Mouse (Mus musculus) brain, embryonic 14.5 days (tissue): ENCODE data around the gene Obscn.

ENCODE experiments used
- CTCF ChIP-seq: fragments of 200-500 bp; IDR thresholded peaks from 2 replicates; pipeline ENCODE4 v1.5.1; 2012; ENCODE audit warnings: inconsistent platforms, mild to moderate bottlenecking, moderate library complexity, borderline replicate concordance; ENCODE audit not compliant: insufficient read depth, insufficient read length; ENCODE audit errors: extremely low read depth
- POLR2A ChIP-seq: fragments of 200-500 bp; IDR thresholded peaks from 2 replicates; pipeline ENCODE4 v1.6.1; 2012; ENCODE audit warnings: mild to moderate bottlenecking, inconsistent platforms, borderline replicate concordance; ENCODE audit not compliant: poor library complexity, insufficient read depth, insufficient read length, severe bottlenecking; ENCODE audit errors: extremely low read depth

DNA sequence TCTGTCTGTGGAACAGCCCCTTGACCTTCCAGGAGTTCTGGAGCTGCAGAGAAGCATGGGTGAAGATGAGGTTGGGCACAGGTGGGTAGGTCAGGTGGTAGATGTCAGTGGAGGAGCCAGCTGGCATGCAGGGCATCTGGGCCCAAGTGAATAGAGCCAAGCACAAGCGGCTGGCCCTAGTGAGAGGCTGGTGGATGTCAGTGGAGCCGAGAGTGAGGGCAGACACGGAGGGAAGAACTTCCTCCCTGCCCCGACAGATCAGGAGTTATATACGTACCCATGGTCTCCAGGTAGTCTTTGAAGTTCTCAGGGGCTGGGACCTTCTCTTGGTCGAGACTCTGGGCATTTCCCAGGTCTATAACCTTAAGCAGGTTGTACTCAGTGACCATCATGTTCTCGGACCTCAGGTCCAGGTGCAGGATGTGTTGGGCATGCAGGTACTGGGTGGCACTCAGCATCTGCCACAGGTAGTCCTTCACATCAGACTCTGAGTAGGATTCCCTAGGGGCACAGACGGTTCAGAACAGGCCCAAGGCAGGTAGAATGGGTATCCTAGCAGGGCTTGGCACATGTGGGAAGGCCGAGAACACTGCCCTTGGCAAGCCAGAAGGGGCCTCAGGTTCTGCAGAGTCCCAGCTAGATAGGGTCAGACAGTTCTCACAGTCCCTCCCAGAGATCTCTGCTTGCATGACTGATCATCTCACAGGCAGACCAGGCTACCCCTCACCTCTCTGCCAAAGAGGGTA is 141.0 kb downstream of the Obscn start:
- no peak for TF ChIP-seq POLR2A
- no peak for TF ChIP-seq CTCF
